Mouse (Mus musculus) T-cell, adult 2 months (primary cell): Measurements from ENCODE around the gene Tmem50a.

Experiments used
- DNase-seq: peaks from one replicate; pipeline ENCODE4 v3.0.0; 2022; ENCODE audit warnings: low spot score

Tmem50a gene

DNA sequence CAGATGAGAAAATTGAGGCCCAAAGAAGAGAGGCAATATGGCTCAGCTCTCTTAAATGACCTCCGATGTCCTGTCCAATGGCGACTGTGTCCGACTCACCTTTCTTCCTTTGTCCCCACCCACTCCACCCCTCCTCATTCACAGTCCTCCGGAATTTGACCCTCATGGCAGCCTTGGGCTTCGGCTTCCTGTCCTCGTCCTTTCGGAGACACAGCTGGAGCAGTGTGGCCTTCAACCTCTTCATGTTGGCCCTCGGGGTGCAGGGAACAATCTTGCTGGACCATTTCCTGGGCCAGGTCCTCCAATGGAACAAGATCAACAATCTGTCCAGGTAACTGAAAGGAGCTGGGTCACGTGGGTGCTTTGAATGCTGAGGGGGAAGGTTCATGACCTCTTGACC, 38.7 kb downstream of the Tmem50a start:
- no peak for DNase-seq

DNA sequence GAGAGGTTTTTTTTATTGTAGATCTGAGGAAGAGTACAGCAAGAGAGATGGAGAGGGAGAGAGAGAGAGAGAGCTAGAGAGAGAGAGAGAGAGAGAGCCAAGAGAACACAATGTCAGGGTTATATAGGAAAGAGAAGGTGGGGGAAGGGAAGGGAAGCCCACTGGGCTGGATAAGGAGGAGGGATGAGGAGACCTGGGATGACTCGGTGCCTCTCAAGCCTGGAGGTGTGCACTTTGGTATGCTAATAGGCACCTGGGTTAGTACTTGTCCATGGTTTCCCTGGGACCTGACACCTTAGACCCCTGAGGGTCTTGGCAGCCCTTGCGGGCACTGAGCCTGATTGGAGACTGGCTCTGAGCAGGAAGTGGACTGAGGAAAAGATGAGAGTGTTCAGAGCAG, 42.9 kb downstream of the Tmem50a start:
- DNase-seq = no peak

DNA sequence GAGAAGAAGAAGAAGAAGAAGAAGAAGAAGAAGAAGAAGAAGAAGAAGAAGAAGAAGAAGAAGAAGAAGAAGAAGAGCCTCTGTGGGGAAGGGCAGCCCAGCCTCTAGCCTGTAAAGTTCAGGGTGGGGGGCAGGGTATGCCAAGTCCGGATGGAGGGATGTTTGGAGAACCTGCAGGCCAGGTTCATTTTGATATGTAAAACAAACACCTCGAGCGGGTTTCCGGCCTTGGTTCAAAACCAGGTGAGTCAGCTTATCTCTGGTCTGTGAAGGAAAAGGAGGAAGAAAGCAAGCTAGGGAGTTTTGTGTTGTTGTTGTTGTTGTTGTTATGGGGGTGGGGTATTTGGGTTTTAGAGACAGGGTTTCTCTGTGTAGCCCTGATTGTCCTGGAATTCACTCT, 43.3 kb downstream of the Tmem50a start:
- no peak for DNase-seq

DNA sequence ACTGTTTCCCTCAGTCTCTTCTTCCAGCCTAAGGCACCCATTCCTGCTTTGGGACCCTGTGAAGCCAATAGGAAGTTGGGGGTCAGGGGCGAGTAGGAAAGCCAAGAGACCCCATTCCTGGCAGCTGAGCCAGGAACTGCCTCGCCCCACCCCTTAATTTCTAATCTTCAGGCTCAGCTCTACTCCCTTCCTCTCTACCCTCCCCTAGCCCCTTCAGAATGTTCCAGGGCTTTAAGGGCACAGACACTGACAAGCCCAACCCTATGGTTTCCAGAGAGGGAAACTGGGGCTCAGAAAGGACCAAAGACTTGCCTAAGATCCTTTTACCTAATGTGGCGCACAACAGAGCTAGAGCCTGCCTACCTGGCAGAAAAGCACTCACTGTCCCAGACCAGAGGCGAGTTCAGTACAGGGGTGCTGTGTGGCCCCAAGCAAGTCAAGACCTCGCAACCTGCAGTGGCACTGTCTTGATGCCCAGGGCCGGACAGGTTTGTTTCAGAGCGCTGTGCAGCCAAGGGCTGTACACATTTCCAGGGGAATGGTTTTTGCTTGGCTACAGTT, 44.9 kb downstream of the Tmem50a start:
- DNase-seq = no peak

DNA sequence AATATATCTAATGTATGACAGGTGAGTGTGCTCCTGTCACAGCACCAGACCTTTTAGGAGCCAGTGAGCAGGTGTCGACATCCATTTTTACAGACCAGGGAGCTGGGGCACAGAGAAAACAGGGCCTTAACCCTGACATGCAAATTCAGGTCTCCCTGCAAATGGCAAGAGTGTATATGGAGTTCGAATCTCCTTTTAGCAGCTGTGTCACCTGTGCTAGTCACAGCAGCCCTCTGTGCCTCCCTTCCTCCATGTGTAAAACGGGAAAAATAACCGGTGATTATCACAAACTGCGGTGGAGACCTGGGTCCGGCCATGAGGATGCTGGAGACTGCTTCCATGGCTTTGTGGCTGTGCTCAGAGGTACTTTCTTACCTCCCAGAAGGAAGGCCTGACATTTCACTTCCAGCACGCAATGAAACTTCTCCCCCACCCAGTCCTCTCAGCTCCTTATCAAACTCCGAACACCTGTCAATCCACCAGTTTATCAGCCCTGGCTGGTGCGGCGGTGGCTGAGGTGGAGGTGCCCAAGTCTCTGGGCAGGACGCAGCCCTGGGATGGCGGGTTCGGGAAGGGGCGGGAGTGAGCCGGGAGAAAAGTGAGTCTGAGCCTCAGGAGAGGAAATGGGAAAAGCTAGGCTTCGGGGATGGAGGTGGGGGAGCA, 45.6 kb downstream of the Tmem50a start:
- no peak for DNase-seq

DNA sequence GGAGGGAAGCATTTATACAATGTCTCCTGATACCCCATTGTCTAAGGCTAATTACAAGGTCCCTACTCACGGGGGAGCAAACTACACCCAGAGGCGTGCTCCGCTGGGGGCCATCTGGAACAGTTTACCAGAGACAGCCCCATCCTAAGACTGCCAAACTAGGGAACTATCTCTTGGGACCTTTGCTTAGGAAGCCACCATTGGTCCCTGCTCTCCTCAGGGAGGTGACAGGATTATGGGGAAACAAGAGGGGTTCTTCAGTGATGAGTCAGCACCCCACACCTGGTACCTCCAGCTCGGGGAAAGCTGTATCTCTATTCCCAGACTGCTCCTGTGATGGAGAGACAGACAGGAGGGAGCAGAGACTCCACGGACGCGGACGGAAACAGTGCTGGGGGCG, 46.3 kb downstream of the Tmem50a start:
- DNase-seq = no peak

DNA sequence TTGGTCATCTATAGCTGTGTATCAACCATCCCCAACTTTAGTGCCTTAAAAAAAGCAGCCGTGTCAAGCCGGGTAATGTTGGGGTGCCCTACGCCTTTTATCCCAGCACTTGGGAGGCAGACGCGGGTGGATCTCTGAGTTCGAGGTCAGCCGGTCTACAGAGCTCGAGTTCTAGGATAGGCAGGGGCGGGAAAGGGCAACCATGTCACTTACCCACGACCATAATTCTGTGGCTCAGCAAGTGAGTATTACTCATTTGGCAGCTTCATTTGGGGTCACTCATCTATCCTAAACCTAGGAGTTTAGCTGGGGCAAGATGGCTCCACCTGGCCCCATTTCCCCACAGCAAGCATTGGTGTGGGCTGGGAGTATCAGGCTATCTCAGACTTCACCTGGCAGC, 46.8 kb downstream of the Tmem50a start:
- no peak for DNase-seq

DNA sequence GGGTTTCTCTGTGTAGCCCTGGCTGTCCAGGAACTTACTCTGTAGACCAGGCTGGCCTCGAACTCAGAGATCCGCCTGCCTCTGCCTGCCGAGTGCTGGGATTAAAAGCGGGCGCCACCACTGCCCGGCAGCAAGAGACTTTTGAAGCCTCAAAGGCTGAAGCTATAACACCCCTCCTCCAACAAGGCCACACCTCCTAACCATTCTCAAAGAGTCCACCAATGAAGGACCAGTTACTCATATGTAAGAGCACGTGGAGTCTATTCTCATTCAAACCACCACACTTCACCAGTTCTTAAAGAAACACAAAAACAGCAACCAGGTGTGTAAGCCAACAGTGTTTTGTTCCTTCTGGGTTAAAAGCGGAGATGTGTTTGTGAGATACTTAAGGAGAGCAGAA, 47.2 kb downstream of the Tmem50a start:
- DNase-seq = no peak

DNA sequence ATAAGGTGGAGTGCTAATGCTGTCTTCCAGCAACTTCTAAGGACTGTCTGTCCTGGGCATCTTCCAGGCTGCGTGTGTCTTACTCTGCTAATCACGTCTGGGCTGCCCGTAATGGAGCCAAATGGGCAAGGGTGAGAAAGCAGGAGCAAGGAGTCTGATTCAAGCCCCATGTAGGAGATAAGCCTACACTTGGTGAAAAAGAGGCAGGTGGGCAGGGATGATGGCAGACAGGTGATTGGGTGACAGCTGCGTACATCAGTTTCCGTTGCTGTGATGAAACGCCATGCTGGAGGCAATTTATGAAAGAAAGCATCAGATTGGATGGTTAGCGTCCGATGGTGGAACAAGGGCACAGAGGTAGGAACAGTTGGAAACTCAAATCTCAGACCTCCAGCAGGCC, 47.6 kb downstream of the Tmem50a start:
- no peak for DNase-seq

DNA sequence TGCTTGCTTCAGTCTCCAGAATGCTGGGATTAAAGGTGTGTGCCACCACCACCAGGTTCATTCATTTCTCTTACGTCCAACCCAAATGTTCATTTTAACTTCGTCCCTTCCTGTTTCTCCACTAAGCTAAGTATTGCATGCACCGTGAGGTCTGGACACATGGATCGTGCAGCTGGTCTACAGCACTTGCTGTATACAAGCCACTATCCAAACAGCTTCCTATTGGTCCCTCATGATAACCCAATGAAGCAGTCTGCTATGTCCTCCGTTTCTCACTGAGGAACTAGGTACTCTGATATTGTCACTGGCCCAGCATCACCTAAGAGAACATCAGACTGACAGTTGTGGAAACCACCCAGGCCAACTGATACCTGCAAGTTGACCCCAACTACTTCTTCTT, 49.0 kb downstream of the Tmem50a start:
- no peak for DNase-seq

DNA sequence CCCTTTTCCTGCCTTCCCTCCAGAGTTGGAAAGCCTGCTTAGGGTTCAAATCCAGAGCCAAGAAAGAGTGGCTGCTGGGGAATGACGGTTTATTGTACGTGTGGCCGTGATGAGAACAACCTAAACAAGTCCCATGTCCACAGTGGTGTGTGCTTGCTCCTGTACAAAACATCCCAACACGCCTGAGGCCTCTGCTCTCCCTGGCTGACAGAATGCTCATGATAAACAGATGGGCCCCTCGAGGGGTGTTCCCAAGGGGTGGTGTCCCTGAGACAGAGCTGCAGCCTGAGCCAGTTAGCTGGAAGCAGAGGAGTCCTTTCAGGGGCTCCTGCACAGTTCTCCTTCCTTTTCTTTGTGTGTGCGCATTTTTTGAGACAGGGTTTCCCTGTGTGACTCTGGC, 49.5 kb downstream of the Tmem50a start:
- no peak for DNase-seq

DNA sequence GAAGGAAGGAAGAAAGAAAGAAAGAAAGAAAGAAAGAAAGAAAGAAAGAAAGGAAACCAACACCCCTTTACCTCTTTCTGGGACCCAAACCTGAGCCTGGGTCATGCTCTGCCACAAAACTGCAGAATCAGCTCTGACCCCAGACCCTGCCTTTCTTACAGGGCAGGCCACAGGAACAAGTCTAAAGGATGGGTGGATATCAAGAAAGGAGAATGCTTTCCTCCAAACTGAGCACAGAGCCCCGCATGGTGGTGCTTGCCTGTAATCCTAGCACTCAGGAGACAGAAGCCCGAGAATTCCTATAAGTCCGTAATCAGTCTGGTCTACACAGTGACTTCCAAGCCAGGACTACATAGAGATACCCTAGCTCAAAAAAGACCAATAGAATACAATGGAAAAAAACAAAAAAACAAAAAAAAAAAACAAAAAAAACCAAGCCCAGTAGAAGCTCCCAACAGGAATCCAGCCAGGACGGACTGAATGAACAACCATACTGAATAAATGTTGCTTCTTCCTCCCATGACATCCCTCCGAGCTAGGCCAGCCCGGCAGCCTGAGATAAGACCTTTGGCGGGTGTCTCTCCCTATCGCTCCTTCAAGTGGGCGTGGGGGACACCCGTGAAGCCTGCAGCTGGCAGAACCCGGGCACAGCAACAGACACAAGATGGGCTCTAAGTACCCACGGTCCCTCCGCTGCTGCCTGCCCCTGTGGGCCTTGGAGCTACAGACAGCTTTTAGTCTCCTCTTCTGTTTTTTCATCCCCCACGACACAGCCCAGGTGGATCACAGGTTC, 50.7 kb downstream of the Tmem50a start, which contains the start of gene Rhd:
TSS of gene Rhd (plus strand) at position 600 of the 793 bp plus-strand sequence.
- DNase-seq = no peak

DNA sequence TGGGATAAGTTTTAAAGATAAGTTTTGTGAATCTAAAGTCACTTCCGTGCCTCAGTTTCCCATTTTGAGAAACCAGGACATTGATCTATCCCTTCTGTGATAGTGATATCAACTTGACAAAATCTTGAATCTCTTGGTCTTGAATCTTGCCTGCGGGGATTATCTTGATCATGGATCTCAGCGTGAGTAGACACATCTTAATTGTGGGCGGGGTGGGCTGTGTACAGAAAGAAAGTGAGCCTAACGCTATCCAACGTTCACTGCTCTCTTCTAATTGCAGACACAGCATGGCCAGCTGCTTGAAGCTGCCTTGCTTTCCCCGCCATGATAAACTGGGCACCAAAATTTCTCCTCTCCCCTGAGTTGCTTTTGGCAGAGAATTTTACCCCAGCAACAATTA, 51.8 kb downstream of the Tmem50a start:
- no peak for DNase-seq

DNA sequence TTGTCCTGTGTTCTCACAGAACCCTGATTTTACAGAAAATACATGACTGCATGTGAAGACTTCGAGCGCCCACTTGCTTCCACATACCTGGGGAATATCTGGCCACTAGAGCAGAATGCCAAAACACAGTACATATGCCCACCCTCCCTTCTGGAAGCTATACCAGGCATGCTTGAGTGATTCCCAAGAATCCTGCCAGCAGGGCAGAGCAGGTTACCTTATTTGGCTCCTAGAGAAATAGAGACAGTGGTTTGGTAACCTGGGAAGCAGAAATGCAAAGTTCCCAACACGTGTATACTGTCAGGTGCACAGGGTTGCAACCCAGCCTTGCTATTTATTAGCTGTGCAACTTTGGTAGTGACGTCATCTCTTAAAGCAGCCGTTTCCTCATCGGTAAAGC, 52.9 kb downstream of the Tmem50a start:
- DNase-seq = no peak

DNA sequence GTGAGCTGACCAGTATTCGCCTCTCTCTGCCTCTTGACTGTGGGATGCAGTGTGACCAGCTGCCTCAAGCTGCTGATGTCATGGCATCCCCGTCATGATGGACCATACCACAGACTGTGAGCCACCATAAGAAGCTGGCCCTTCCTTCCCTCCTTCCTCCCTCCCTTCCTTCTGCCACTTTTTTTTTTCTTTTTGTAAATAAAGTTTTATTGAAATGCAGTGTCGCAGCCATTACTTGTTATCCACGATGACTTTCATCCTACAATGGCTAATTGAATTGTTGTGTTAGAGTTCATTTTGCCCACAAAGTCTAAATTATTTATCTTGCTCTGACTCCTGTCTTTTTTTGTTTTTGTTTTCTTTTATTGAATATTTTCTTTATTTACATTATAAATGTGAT, 56.3 kb downstream of the Tmem50a start:
- DNase-seq = no peak

DNA sequence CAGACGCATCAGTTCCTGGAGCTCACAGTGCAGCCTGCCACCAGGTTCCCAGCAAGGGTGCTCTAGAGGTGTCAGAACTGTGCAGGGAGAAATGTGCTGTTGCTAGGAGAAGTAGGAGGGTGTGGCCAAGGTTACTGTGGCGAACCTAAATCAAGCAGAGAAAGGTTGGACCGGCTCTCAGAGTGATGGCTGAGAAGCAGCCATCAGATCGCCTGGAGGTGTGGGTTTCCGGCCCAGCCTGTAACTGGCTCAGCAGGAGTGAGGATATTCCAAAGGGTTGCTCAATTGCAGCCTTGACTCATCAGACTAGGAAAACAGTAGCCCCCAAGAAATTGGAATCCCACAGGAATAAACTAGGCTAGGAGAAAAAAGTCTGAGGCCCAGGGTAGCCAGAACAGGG, 58.3 kb downstream of the Tmem50a start:
- DNase-seq = no peak

DNA sequence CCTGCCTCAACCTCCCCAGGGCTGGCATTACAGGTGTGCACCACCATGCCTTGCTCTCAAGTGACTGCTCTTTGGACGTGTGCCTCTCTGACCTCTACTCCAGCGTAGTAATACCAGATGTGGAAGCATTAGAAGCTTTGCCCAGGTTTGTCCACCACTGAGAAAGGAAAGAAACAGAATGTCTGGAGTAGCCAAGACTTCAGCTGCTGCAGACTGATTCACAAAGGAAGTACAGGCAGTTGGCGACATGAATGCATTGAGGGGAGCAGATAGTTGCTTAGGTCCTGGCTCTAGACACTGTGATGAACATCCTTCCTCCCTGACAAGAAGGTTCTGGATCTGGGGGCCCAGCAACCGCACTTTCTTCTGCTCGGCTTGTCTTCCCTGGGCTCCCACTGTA, 58.8 kb downstream of the Tmem50a start:
- DNase-seq = no peak

DNA sequence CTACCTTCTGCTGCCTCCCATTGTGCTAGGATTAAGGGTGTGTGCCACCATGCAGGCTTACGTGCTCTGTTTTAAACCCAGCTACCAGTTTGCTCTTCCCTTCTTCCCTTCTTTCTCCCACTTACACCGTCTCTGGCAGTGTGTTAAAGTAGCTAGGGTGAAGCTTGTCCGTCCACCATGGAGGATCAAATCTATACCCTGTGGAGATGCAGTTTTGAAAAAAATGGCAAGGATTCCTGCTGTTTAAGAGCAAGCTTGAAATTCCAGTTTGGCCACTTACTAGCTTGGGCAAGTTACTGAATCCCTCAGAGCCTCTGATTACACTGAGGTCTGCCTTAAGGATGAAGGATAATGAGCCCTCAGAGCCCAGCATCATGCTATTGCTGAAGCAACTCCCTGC, 59.5 kb downstream of the Tmem50a start:
- no peak for DNase-seq

DNA sequence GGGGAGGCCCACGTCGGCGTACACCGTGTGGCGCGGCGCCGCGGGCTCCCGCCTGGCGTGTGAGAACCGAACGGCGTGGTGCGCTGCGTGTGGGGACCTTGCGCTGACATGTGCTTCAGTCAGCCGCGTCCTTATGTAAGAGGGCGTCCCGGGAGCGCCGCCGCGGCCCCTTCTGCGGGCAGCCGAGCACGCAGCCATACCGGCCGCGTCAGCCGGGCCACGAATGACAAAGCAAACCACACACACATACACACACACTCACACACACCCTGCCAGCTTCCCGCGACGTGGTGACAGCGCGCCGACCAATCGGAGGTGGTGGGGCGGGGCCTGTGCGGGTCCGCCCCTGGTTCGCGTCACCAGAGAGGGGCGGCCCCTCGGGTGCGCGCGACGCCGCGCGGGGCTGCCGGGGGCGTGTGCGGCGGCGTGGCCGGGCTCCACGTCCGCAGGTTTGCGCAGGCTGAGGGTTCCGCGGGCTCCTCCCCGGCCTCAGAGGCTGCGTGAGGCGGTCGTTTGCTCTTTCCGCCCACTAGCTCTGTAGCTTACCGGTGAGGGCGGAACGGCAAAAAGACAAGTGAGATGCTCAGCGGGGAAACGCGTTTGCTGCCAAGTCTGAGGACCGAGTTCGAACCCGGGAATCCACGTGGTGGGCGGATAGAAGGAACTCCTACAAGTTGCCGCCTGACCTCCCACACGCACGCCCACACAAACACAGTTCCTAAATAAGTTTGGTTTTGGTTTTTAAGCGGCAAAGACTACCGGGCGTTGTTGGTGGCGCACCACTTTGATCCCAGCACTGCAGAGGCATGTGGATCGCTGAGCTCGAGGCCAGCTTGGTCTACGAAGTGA, 61.0 kb downstream of the Tmem50a start:
- peak; percentile 96 for DNase-seq

DNA sequence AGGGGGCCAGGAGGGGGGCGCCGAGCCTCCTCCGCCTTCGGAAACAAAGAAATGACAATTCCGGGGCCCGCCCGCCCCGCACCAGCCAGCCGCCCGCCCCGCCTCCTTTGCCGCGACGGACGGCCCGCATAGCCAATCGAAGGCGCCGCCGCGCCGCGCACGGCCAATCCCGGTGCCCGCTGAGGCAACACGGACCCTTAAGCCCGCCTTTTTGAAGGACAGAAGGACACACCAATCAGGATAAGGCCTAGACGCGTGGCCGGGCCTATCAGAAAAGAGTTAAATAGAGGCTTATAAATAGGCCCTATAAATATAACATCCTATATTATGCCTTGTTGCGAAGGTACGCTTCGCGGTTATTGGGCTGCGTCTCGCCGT, 61.6 kb downstream of the Tmem50a start, which contains the start of gene Maco1:
TSS of gene Maco1 (minus strand) at position 87 of the 378 bp plus-strand sequence.
- DNase-seq = peak; percentile 98

DNA sequence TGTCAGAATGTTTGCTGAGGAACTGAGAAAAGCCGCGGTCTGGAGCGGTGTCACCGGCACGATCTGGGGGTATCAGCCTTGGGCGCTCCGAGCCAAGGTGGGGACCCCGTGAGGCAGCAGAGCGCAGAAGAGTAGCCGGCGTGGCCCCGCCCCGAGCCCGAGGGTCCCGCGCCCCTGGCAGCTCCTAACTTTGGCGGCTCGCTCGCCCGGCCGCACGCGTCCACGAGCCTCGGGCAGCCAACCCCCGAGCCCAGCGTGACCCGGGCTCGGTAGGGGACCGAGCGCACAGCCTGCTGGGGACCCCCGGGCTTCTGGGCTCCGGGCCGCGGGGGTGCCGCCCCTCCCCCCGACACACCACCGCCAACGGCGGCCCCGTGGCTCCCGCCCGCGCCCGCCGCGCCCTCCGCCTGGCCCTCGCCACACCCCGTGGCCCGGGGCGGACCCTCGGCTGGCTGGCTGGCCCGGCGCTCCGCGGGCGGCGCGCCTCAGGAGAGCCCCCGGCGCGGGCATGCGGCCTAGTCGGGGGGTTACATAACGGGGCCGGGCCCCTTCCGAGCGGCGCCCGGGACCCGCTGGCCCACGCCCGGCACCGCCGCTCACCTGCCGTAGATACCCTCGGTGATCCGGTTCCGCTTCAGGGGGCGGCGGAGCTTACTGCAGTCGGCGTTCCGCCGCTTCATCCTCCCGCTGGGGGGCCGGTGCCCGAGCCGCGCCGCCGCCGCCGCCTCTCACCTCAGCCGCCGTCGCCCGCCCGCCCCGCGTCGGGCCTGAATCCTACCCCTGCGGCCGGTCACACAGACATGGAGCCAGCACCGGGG, 62.2 kb downstream of the Tmem50a start:
- no peak for DNase-seq

DNA sequence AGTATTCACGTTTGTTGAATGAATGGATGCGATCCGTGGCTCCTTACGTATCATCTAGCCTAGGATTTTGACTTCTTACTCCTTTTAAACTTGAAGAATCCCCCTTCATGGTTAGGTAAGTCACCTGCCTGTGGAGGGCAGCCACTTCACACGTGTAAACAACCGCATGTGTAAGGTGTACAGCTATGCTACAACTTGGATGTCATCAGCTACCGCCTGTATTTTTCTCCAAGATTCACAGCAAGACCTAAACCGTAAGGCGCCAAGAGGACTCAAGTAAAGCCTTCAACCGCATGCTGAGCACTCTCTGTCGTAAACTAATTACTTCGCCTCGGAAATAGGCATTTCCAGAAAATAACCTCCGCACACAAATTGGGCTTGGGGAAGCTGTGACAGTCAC, 62.9 kb downstream of the Tmem50a start:
- peak; percentile 32 for DNase-seq
